Mouse (Mus musculus) R1 (cell line): ENCODE data around the gene Olfr1180.
"Not testable (repeated sequence)": the region's sequence is repeated elsewhere in the genome, so short reads cannot be mapped to it uniquely, and the experiment has no call there.

Source experiments
- DNase-seq: peaks from one replicate; pipeline ENCODE4 v3.0.0-alpha.2; 2018; ENCODE audit warnings: low read depth, low spot score

Gene Olfr1180

GRCm38 (mm10) chr2:88419051-88419450 lies at the start of gene Olfr1180:
Olfr1180 (minus strand) TSS chr2:88419151.
- no peak for DNase-seq

DNA sequence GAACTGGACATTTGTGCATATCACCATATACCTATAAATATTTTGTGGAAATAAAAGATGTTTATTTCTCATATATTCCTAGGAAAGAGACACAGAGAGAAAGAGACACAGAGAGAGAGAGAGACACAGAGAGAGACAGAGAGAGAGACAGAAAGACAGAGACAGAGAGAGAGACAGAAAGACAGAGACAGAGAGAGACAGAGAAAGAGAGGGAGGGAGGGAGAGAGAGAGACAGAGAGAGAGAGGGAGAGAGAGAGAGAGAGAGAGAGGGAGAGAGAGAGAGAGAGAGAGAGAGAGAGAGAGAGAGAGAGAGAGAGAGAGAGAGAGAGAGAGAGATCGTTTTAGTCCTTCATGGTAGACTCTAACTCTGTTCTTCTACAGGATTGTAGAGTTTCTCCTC lies 35.6 kb upstream of the Olfr1180 start, which contains the start of gene Olfr1183:
TSS of gene Olfr1183 (plus strand) at position 301 of the 400 bp plus-strand sequence.
- DNase-seq: not testable (repeated sequence)

- no peak for DNase-seq
Measured at GRCm38 (mm10) chr2:88449031-88449430, 30.1 kb upstream of the Olfr1180 start, which contains the start of gene Gm13757. Gm13757 (minus strand) TSS chr2:88449131.

DNA sequence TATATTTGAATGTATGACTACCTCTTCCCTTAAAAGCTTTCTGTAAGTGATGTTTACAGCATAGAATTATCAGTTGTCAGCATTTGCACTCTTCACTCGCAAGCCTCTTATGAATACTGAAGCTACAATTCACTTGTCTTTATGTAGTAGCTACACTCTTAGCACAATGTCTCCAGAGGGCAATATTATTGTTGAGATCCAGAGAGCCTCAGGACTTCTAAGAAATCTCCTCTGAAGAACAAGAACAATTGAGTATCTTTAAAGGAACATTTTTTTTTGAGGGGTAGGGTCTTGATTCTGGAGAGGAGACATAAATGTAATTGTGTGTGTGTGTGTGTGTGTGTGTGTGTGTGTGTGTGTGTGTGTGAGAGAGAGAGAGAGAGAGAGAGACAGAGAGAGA lies 7.1 kb upstream of the Olfr1180 start, which contains the start of gene Olfr1181:
TSS of gene Olfr1181 (minus strand) at position 101 of the 400 bp plus-strand sequence.
- no peak for DNase-seq

DNA sequence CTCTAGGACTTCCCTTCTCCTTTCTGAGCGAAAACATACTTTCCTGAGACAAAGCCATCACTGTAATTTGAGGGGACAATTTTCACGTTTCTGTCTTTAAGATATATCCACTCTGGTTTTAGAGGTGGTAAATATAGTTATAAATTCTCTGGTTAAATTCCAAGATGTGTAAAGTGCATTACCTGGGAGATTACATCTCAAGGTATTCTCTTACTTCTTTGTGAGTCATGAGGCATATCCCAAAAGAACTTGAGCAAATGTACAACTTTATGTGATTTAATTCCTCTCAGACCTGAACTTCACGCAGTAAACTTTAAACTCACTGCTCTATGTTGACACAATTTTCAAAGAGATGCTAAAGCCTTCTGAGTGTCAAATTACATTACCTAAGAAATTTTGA lies 12.6 kb downstream of the Olfr1180 start, which contains the start of gene Olfr1179:
TSS of gene Olfr1179 (minus strand) at position 101 of the 400 bp plus-strand sequence.
- DNase-seq: no peak

GRCm38 (mm10) chr2:88386762-88387161 lies 32.2 kb downstream of the Olfr1180 start, which contains the start of gene Olfr1178:
Olfr1178 (plus strand) TSS chr2:88387062.
- no peak for DNase-seq
